Mouse (Mus musculus): ENCODE measurements at regions not wholly inside any gene's neighbourhood (a gene's known extent, or its start where the extent isn't known, plus 50 kb on each side); places are given as distances from the start of the nearest gene placed in this dataset.

GRCm38 (mm10) chr6:104055996-104056395 lies 436.6 kb upstream of the Cntn6 start:
- no peak for DNase-seq

DNA sequence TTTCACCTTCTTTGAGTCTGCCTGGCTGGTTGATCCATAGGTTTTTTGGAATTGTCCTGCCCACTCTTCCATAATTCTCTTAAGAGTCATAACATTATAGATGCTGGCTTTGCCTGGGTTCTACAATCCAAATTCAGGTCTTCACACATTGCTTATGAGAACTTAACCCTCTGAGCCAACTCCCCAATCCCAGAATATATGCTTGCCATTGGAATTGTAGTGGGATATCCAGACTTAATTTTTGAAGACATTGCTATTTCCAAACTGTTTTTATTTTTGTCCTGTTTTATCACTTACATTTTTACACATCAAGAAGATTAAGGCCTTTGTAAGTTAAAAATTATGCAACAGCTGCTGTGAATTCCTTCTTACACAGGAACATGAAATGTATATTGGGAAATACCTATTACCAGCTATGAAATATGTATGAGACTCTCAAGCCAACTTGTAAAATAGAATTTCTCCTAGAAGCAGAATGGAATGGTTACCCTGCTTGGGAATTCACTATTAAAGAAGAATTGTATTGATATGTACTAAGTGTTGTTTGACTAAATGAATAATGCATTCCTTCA lies 430.8 kb upstream of the Cntn6 start:
- no peak for DNase-seq

DNA sequence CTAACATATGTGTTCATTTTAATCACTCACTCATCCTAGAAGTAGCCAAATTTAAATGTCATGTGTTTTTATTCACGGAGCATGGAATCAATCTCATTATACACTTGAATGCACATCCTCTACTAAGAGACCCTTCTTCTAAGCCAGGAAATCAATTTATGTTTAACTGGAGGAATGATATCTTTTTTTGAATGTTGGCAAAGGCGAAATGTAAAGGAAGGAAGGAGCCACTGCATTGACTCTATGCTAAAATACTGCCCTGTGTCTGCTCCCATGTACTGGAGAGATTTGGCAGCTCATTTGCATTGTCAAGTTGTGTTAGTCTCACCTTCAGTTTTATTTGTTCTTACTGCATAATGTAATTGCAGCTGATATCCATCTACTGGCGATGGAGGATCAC lies 412.0 kb upstream of the Cntn6 start:
- DNase-seq: no peak

DNA sequence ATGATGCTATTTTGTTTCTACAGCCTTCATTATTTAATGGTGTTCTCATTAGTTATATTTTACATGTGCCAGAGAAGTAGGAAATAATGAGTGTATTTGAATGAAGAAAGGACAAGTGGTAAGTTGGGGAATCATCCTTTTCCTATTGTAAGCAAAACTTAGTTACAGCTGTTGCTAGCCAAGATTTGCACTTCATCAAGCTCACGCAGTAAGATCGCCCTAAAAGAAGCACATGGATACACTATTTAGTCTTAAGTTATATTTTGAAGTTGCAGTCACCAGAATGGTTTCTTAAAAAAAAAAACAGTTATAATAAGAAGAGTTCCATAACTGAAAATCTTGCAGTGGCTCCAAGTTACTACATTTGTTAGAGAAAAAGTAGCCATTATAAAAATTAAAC lies 410.3 kb upstream of the Cntn6 start:
- DNase-seq: no peak

GRCm38 (mm10) chr6:104108386-104108785 lies 384.2 kb upstream of the Cntn6 start:
- DNase-seq: no peak
